Comparison of ENCODE assay signal across 8 mouse cellular contexts in genomic region chr4:48042786-48043701, GRCm38 (mm10). TPM values are rescaled to one million over a fixed set of nuclear protein-coding genes. Genes with fewer than 3 reads are reported as not detected.
DNase-seq lines count a peak whose midpoint lies in the region; ATAC-seq and TF ChIP-seq lines count a peak whose summit lies in the region.

No protein-coding gene starts in this region.

- in situ Hi-C loops in Patski (cut with MboI; ENCODE audit: low pct_unique_long_range_greater_than_20kb): loop anchor here (25.0 kb wide), 1 partner anchor 606 kb away; no protein-coding TSS in a partner anchor

- peaks cover 4% of the 10 kb centered on the region for H3K27me3 ChIP-seq in Patski
- H3K27me3 ChIP-seq in hindbrain, embryonic 14.5 days (ENCODE audit: control insufficient read depth, insufficient read depth, low read length): peaks cover 10% of the 10 kb centered on the region; the same call in 1 of the 2 replicates

- no peaks in the 10 kb centered on the region for H3K36me3 ChIP-seq in hindbrain, embryonic 14.5 days (replicated peaks; ENCODE audit: control insufficient read depth, insufficient read depth)

- H3K27ac ChIP-seq in hindbrain, embryonic 14.5 days: peak overlapping the region; percentile 98

- ATAC-seq in Patski: peak; percentile 73
- ATAC-seq in hindbrain, embryonic 14.5 days (ENCODE audit: low FRiP score): peak; percentile 85

- POLR2A ChIA-PET in Patski (lab: Charles Lee): interaction anchor here (0.6 kb wide), 1 partner anchor 156 kb away, joined by 3 read pairs; no protein-coding TSS in a partner anchor

- DNase-seq in Patski (ENCODE audit: low read depth, low spot score): peak; percentile 83
- peak; percentile 96 to 98 for DNase-seq in cerebellum, postnatal 14 days
- peak; percentile 85 to 93 for DNase-seq in frontal cortex, postnatal 25 days (ENCODE audit: low spot score in 2 of 2)
- peak; percentile 93 for DNase-seq in hindbrain, embryonic 14.5 days (ENCODE audit: low spot score)
- peak; percentile 93 for DNase-seq in left cerebral cortex, adult 11 months (ENCODE audit: low spot score)
- DNase-seq in lung, postnatal 4 days: peak; percentile 97 to 99
- peak; percentile 94 for DNase-seq in retina, postnatal 7 days (ENCODE audit: low read depth, low spot score)
- DNase-seq in urinary bladder, adult 2 months (ENCODE audit: low spot score): peak; percentile 97

- under 1% methylated on average over 100 of the region's 105 CpGs for WGBS in hindbrain, embryonic 14.5 days

- no peaks in the 10 kb centered on the region for H3K9me3 ChIP-seq in hindbrain, embryonic 14.5 days (ENCODE audit: control insufficient read depth, low read length)

- H3K4me1 ChIP-seq in hindbrain, embryonic 14.5 days (replicated peaks; ENCODE audit: control insufficient read depth, insufficient read depth, low read length): peaks cover 36% of the 10 kb centered on the region

- H3K9ac ChIP-seq in hindbrain, embryonic 14.5 days: peak overlapping the region; percentile 77

- CTCF ChIA-PET in Patski (lab: Charles Lee): no interaction called here

- TF ChIP-seq CTCF in Patski (IDR thresholded peaks at IDR 0.05): no peak

- peak overlapping the region; percentile 68 for H3K4me3 ChIP-seq in hindbrain, embryonic 14.5 days (replicated peaks; ENCODE audit: low read length)

- H3K4me2 ChIP-seq in hindbrain, embryonic 14.5 days (replicated peaks): peak overlapping the region; percentile 70

RNA-seq across cellular contexts. Expression of gene Nr4a3, which starts 1.9 kb away (rescaled TPM):
- 0.08 TPM for polyA plus RNA-seq in Patski (2021)
- 1.6 and 2.3 TPM in 2 replicates for polyA plus RNA-seq in hindbrain, embryonic 14.5 days (2014; fragmentation: Nextera tagmentation; extraction: Ambion mirVana)
- 1.9 and 2.6 TPM in 2 replicates for polyA plus RNA-seq in urinary bladder, adult 2 months (2012; rRNA removed)

Comparison
In these comparisons a context has a peak if more than half of its experiments do, and no peak if none do; other contexts are left out.
1. Peak in every context shown above with its lines: DNase-seq, ATAC-seq, H3K4me3 ChIP-seq and H3K27ac ChIP-seq.